Comparison of ENCODE assay signal across 9 mouse cellular contexts in the genomic region with DNA sequence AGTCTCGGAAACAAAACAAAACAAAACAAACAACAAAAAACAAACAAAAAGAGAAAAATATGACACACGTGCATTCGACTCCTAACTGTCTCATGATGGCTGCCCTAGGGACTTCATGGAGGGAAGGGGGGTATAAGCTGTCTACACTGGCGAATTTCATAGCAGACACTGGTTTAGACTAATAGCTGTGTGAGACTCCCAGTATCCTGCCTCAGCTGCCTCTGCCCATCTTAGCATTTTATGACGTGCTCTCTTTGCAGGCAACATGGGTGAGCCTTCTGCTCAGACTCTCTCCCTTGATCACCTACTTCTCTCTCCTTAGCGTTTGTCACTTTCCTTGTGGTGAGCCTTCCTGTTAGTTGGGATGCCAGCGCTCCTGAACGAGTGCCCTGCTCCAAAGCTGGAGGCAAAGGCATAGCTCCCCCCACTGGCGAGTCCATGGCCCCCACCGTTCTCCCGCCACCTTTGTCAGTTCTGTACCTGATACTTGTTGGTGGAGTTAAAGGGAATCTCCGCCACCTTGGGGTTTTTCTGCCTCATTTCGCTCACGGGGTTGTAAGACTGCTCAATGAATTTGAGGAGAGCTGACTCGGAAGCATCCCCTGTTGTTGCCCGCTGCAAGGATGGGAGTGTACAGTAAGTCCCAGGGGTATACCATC. TPM values are rescaled to one million over a fixed set of nuclear protein-coding genes. Genes with fewer than 3 reads are reported as not detected.
DNase-seq lines count a peak whose midpoint lies in the region; ATAC-seq and TF ChIP-seq lines count a peak whose summit lies in the region.
"Had no signal": no experiment of that assay in that cellular context is flagged by ENCODE, and none has a peak within 500 bp of the region (broad histone marks: within the 10 kb centered on the region; RNA-seq: fewer than 3 reads in every experiment).

No protein-coding gene starts in this region.

- H3K4me1 ChIP-seq in cerebellum, adult 2 months (ENCODE audit: control insufficient read depth, insufficient read depth, low read length), result no peaks in the 10 kb centered on the region
- peaks cover 35% of the 10 kb centered on the region for H3K4me1 ChIP-seq in forebrain, embryonic 12.5 days

- H3K9ac ChIP-seq in forebrain, embryonic 12.5 days, result no peak overlapping the region

- peak overlapping the region; percentile 6 for H3K4me2 ChIP-seq in forebrain, embryonic 12.5 days

- TF ChIP-seq CTCF in cerebellum, adult 2 months (IDR thresholded peaks at IDR 0.05; ENCODE audit: borderline replicate concordance, insufficient read depth, low read depth, low read length), result peak; percentile 46; the same call in 1 of the 2 replicates

- H3K4me3 ChIP-seq in cerebellum, adult 2 months (replicated peaks; ENCODE audit: insufficient read depth, low read depth, low read length), result no peak overlapping the region
- no peak overlapping the region; the same call in 1 of the 2 replicates for H3K4me3 ChIP-seq in forebrain, embryonic 12.5 days (replicated peaks)

- H3K27ac ChIP-seq in cerebellum, adult 2 months (ENCODE audit: insufficient read depth, low read length), result no peak overlapping the region
- peak overlapping the region; percentile 81; the same call in 1 of the 2 replicates for H3K27ac ChIP-seq in forebrain, embryonic 12.5 days

- peak; percentile 24 for DNase-seq in left cerebral cortex, postnatal 4 days
- no peak for DNase-seq in left cerebral cortex, postnatal 36 days (ENCODE audit: low spot score in 2 of 2)
- DNase-seq in cerebellum, adult 2 months, result peak; percentile 49 to 51
- peak; percentile 41 for DNase-seq in kidney, postnatal 14 days
- peak; percentile 71 for DNase-seq in skeletal muscle tissue, adult 2 months (ENCODE audit: low read depth, low spot score)
- DNase-seq in left cerebral cortex, adult 11 months (ENCODE audit: low spot score), result no peak
- DNase-seq in yolk sac, embryonic 10.5 days (ENCODE audit: low spot score), result no peak

- H3K27me3 ChIP-seq in cerebellum, adult 2 months (ENCODE audit: control insufficient read depth, insufficient read depth, low read length), result no peaks in the 10 kb centered on the region
- peaks cover 12% of the 10 kb centered on the region for H3K27me3 ChIP-seq in forebrain, embryonic 12.5 days

- 40% methylated on average over 16 of the region's 16 CpGs for WGBS in cerebellum, adult 2 months
- 29% methylated on average over 16 of the region's 16 CpGs for WGBS in forebrain, embryonic 12.5 days

- intact Hi-C loops in left cerebral cortex, postnatal 4 days (cut with DNase I), result no loop called here
- intact Hi-C loops in left cerebral cortex, postnatal 36 days (cut with DNase I), result no loop called here

- H3K9me3 ChIP-seq in forebrain, embryonic 12.5 days, result no peaks in the 10 kb centered on the region

- no peak for TF ChIP-seq POLR2A in cerebellum, adult 2 months (IDR thresholded peaks at IDR 0.05; ENCODE audit: borderline replicate concordance, insufficient read depth, low read length)

- no peaks in the 10 kb centered on the region for H3K36me3 ChIP-seq in forebrain, embryonic 12.5 days (replicated peaks)

- 0 out of 2 replicates have a peak, but pooled peaks have one; percentile 5 for ATAC-seq in forebrain, embryonic 12.5 days (ENCODE audit: low FRiP score)

RNA-seq across cellular contexts. Expression of a gene that starts 14.5 kb away (rescaled TPM):
- under 1 TPM in 1 of 2 experiments, not detected in 1; 0.58 TPM for total RNA-seq in left cerebral cortex, postnatal 4 days (2021)
- total RNA-seq in left cerebral cortex, postnatal 36 days (2021), result not detected
- 0.03 TPM in 1 of 2 replicates, not detected in the other for polyA plus RNA-seq in cerebellum, adult 2 months (2012; rRNA removed)
- 0.05 and 0.06 TPM in 2 replicates for polyA plus RNA-seq in forebrain, embryonic 12.5 days (2016; fragmentation: Nextera tagmentation; extraction: Ambion mirVana)
- total RNA-seq: layer of hippocampus, postnatal 10 days had no signal

RNA-seq across cellular contexts. Expression of a gene that starts 17.8 kb away (rescaled TPM):
- total RNA-seq in left cerebral cortex, postnatal 4 days (2021), result 100 to 1,000 TPM; 157 to 165 TPM
- total RNA-seq in left cerebral cortex, postnatal 36 days (2021), result 100 to 1,000 TPM; 253 to 300 TPM
- 254 and 269 TPM in 2 replicates for polyA plus RNA-seq in cerebellum, adult 2 months (2012; rRNA removed)
- polyA plus RNA-seq in forebrain, embryonic 12.5 days (2016; fragmentation: Nextera tagmentation; extraction: Ambion mirVana), result 122 and 127 TPM in 2 replicates

RNA-seq across cellular contexts. Expression of a gene that starts 24.0 kb away (rescaled TPM):
- total RNA-seq in left cerebral cortex, postnatal 4 days (2021), result under 1 TPM; 0.62 to 0.82 TPM
- total RNA-seq in left cerebral cortex, postnatal 36 days (2021), result 1 to 10 TPM in 1 of 2 experiments, under 1 TPM in 1; 0.67 to 1.0 TPM
- 3.8 and 3.9 TPM in 2 replicates for polyA plus RNA-seq in cerebellum, adult 2 months (2012; rRNA removed)
- 1.6 and 2.3 TPM in 2 replicates for polyA plus RNA-seq in forebrain, embryonic 12.5 days (2016; fragmentation: Nextera tagmentation; extraction: Ambion mirVana)

RNA-seq across cellular contexts. Expression of a gene that starts 37.1 kb away (rescaled TPM):
- total RNA-seq in left cerebral cortex, postnatal 4 days (2021), result 100 to 1,000 TPM; 314 to 321 TPM
- 100 to 1,000 TPM; 409 to 413 TPM for total RNA-seq in left cerebral cortex, postnatal 36 days (2021)
- 562 and 572 TPM in 2 replicates for polyA plus RNA-seq in cerebellum, adult 2 months (2012; rRNA removed)
- polyA plus RNA-seq in forebrain, embryonic 12.5 days (2016; fragmentation: Nextera tagmentation; extraction: Ambion mirVana), result 405 and 443 TPM in 2 replicates

RNA-seq across cellular contexts. Expression of a gene that starts 54.2 kb away (rescaled TPM):
- 100 to 1,000 TPM; 211 to 226 TPM for total RNA-seq in left cerebral cortex, postnatal 4 days (2021)
- total RNA-seq in left cerebral cortex, postnatal 36 days (2021), result 100 to 1,000 TPM; 590 to 654 TPM
- 535 and 584 TPM in 2 replicates for polyA plus RNA-seq in cerebellum, adult 2 months (2012; rRNA removed)
- 9.5 and 10.8 TPM in 2 replicates for polyA plus RNA-seq in forebrain, embryonic 12.5 days (2016; fragmentation: Nextera tagmentation; extraction: Ambion mirVana)

Comparison
In these comparisons a context has a peak if more than half of its experiments do, and no peak if none do; other contexts are left out.
1. DNase-seq: peak in left cerebral cortex, postnatal 4 days (single experiment), cerebellum, adult 2 months (2 of 2), kidney, postnatal 14 days (single experiment) and skeletal muscle tissue, adult 2 months (single experiment); none in left cerebral cortex, postnatal 36 days (0 of 2), left cerebral cortex, adult 11 months (single experiment) and yolk sac, embryonic 10.5 days (single experiment).